Mouse (Mus musculus) adrenal gland, postnatal 10 days (tissue): ENCODE results near the gene Prpf8. TPM values are rescaled to one million over a fixed set of nuclear protein-coding genes. Genes with fewer than 3 reads are reported as not detected.
A peak's percentile ranks its signal among the peaks of the same experiment; 100 is the strongest.
"Not testable (repeated sequence)": the region's sequence is repeated elsewhere in the genome, so short reads cannot be mapped to it uniquely, and the experiment has no call there.

Experiments used
- DNase-seq: peaks from one replicate; pipeline ENCODE4 v3.0.0; 2021; ENCODE audit warnings: mixed read lengths
- long read RNA-seq, 2 experiments: library from polyadenylated mRNA; stranded (forward); transcript quantifications; one replicate each; pipeline ENCODE4 v2.0.0; 2021
- total RNA-seq, 2 experiments: library from RNA; stranded (reverse); gene quantifications; 2 replicates each; pipeline ENCODE4 v1.2.3; 2021

Gene Prpf8
- total RNA-seq: 100 to 1,000 TPM; 112 to 130 TPM
- long read RNA-seq, experiment 1, partial matches to known transcripts: 20 of 22 reads
- long read RNA-seq, experiment 1, other reads (novel, unspliced or antisense): 2 of 22 reads
- long read RNA-seq, experiment 2, full-length matches to known transcripts: 1 of 16 reads
- long read RNA-seq, experiment 2, partial matches to known transcripts: 14 of 16 reads
- long read RNA-seq, experiment 2, other reads (novel, unspliced or antisense): 1 of 16 reads

DNA sequence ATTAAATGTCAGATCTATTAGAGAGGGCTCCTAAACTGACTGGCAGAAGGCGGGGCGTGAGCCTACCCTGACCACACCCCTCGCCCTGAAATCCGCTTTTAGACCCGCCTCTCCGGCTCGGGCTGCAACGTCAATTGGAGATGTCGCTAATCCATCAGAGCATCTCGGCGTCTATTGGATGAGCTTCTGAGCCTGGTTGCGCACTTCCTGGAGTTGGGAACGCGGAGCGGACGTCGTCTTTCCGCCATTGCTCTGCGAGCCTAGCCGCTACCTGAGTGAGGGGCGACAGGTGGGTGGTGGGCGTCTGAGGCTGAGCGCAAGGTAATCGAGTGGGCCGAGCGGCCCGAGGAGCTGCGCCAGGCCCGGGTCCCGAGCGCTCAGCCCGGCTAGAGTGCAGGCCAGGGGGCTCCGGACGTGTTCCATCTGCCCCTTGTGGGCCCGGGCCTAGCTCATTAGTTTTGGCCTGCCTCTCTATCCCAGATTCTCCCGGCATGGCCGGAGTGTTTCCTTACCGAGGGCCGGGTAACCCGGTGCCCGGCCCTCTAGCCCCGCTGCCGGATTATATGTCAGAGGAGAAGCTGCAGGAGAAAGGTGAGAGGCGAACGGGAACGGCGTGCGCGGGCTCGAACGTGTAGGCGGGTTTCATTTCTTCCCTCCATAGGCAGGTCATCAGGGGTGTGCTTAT is at the start of gene Prpf8:
Prpf8 (plus strand) TSS at position 216 of the 685 bp plus-strand sequence.
- peak; percentile 97 for DNase-seq

DNA sequence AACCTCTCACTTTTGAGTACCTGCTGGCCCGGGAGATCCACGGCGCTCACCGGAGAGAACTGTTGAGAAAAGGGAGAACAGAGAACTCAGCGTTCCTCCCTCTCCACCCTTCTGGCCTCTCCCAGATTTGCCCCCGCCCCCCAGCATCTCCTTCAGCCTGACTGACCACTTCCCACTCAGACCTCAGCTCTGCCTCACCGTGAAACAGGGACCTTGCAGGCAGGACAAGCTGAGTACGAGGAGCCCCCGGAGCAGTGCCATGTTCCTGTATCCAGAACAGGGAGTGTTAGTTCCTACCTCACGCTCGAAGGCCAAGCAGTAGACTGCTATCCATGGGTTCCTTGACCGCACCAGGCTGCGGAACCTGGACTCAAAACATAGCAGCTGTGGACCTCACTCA is 48.4 kb upstream of the Prpf8 start:
- DNase-seq: no peak

DNA sequence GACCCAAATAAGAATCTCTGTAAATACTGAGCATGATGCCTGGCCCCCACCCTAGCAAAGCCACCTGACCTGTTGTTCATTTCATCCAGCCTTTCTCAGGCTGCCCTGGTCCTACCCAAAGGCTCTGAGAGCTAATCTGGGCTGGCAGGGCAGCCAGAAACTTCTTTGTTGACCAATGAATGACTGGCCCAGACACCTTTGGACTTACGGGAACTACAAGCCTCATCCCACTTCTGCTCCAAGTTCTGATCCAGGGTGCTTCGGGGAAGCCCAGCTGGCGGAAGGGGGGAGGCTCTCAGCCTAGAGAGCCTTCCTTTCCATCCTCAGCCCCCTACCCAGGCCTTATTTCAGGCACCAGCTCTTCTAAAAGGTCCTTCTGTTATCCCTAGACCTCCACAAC is 47.8 kb upstream of the Prpf8 start:
- DNase-seq: no peak

DNA sequence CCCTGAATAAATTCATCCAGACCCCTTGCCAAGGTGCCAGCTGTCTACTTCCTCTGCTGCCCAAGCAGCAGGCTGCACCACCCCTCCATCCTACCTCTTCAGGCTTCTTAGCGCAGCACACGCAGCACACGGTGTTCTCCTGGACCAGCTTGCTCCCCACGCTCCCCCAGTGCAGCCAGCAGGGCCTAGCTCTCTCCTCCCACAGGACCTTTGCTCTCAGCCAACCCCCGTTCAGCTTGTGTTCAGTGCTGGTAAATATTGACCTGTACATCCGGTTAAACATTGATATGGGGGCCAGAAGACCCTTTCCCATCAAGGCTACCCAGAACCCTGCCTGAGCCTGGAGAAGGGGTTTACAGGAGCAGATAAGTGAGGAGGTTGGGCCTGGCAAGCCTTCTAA is 47.3 kb upstream of the Prpf8 start, which contains the start of gene Serpinf2:
Serpinf2 (minus strand) TSS at position 229 of the 400 bp plus-strand sequence.
- no peak for DNase-seq

DNA sequence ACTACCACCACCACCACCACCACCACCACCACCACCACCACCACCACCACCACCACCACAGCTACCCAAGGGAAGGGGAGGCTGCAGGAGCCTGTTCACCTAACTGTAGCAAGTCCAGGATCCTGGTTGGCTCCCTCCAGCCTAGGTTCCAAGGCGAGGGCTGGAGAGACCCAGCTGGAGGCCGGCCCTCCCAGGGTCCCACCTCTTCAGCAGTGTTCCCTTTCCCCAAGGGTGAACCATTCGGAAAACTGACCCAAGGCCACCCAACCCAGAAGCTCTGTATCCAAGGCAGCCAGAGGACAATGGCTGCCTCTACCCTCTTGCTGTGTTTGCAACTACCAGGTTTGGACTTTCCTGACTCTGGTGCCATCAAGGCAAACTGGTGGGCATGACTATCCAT is 46.7 kb upstream of the Prpf8 start:
- DNase-seq: no peak

DNA sequence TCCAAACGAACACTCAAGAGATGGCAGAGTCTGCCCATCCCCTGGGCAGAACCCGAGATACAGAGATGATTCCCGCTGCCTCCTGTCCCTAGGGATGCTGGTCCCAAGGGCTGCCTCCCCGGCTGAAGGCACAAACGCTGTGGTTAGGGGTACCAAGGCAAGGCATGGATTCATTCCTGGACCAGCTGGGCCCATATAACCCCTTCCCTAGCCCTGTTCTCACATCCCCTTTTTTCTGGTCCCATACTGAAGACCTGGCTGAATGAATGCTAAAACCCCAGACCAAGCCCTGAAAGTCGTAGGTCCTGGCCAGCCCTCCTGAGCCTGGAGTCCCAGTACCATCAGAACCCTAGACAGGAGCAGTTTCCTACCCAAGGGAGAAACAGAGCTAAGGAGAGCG is 45.6 kb upstream of the Prpf8 start:
- no peak for DNase-seq

DNA sequence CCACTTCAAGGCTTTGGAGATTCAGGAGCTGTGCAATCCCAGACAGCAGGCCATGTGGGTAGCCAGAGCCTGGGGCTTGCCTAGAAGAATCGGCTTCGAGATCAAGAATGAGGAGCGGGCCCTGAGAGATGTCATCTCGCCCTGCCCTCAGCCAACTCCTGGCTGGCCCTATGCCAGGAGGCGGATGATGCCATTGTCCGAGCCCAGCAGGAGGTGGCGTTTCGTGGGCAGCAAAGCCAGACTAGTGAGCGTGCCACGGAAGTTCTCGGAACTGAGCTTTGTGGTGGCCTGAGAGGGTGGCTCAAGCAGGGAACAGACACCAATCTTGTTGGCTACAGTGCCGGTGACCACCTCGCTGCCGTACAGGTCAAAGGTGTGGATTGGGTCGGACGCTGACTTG is 45.0 kb upstream of the Prpf8 start:
- no peak for DNase-seq

DNA sequence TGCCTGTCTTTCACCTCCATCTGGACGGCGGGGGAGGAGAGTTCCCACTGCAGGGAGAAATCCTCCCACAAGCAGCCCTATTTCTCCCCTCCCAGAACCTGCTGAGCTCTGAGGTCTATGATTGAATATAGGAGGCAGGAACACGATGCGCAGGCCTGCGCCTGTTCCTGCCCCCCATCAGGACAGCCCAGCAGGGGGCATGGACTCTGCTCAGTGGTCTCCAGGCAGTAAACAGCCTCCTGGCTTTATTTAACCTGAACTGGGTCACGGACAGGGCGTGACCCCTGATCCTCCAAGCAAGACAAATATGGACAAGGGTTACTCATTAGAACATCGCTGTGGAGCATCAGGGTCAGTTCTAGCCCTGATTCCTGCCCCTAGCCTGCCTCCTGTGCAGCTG is 42.9 kb upstream of the Prpf8 start:
- no peak for DNase-seq

DNA sequence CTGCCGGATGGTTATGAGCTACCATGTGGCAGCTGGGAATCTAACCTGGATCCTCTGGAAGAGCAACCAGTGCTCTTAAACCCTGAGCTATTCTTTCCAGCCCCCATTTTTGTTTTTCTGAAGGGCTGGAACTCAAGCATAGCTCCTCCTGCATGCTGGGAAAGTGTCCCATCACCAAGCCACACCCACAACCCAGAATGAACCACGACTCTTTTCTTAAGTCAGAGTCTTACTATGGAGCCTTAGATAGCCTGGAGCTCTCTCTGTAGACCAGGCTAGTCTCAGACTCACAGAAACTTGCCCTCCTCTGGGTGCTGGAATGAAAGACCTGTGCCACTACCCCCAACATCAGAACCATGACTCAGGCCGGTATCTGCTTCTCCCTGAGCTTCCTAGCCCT is 38.0 kb upstream of the Prpf8 start:
- DNase-seq: no peak

DNA sequence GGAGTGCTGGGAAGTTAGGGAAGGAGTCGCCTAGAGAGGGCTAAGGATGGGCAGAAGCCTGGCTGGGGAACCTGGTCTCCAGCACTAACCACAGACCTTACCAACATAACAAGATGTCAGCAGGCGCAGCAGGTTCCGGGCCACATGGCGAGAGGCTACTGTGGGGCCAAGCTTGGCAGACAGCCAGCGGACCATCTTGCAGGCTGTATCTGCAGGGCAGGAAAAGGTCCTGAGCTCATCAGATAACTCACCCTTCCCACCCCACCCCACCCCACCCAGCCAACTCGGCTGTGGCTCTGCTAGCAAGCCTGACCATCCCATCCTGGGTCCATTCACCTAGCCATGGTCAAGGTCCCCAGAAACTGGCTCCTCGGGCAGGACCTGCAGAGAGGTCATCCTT is 36.9 kb upstream of the Prpf8 start:
- DNase-seq: no peak

DNA sequence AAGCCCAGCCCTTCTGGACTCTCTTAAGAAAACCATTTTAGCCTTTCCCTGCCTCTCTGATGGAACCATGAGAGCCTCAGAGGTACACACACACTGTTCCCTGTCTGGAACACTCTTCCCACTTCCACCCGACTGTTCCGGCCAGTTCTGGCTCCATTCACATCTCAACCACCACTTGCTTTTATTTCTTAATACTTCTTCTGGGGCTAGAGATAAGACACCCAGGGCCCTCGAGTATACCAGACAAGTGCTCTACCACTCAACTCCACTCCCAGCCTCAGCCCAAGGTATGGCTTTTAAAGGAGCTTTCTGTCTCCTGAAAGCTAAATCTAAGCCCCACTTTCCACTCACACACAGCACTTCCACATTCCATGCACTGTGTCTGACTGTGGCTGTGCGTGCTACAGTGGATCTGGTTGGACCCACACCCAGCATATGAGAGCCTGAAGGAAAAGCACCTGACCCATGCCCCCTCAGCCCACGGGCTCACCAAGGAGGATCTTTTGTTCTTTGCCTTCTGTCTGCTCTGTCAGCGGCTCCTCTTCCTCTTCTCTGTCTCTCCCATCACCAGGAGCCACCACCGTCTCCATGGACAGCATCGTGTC is 36.2 kb upstream of the Prpf8 start:
- no peak for DNase-seq

DNA sequence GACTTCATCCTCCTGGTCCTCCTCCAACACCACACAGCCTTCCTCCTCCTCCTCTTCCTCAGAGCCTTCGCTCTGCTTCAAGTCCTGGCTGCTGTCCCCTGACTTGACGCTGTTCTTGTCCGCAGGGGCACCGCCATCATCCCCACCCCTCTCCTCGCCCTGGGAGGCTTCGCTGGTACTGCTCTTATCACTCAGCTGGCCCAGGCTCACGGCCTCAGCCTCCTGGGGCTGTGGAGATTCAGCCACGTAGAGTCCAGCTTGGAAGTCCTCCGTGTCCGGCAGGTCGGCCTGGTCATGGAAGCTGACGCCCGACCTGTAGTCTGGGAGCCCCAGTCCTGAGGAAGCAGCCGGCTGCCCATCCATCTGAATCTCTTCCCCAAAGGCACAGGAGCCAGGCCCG is 35.7 kb upstream of the Prpf8 start:
- no peak for DNase-seq

DNA sequence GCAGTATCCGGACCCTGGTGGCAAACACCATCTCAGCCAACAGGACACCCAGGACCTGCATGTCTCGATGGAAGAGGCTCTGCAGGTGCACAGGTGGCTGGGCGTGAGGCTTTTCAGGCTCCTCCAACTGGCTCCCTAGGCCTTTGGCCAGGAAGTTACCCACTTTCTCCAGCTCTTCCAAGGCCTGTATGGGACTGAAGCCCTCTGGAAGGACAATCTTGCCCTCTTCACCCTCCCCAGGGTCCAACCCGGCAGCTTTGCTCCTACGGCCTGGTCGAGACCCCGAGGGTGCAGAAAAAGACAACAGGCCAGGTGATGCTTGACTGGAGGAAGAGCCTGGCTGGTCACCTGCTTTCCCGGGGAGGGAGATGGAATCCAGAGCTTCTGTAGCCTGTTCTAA is 34.5 kb upstream of the Prpf8 start:
- no peak for DNase-seq

DNA sequence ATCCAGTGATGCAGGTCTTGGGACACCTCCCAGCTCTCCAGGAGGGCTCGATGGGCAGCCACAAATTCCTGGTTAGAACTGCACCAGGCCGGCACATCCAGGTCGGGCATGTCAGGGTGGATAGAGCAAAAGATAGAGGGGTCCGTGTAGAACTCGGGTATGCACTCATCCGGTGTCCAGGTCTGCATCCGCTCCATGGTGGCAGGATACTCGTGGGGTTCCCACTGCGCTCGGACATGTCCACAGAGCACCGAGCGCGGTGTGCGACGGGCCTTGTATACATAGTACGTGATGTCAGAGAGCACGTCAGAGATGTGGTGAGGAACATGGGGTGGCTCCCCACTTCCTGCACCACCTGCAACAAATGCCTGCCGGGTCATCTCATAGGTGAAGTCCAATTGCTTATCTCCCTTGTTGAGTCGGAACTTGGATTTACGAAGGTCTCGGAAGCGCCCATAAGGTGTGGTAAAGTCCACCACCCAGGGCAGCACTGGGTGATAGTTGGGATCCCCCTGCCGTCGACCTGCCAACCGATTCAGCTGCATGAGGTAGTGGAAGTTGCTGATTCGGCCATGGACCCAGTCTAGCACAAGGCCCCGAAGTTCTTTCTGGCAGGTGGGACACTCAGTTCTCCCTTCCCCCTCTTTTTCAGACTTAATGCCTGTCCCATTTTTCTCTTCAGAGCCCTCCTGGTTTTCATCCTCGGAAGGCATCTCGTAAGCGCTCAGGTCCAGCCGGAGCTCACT is 33.6 kb upstream of the Prpf8 start:
- no peak for DNase-seq

DNA sequence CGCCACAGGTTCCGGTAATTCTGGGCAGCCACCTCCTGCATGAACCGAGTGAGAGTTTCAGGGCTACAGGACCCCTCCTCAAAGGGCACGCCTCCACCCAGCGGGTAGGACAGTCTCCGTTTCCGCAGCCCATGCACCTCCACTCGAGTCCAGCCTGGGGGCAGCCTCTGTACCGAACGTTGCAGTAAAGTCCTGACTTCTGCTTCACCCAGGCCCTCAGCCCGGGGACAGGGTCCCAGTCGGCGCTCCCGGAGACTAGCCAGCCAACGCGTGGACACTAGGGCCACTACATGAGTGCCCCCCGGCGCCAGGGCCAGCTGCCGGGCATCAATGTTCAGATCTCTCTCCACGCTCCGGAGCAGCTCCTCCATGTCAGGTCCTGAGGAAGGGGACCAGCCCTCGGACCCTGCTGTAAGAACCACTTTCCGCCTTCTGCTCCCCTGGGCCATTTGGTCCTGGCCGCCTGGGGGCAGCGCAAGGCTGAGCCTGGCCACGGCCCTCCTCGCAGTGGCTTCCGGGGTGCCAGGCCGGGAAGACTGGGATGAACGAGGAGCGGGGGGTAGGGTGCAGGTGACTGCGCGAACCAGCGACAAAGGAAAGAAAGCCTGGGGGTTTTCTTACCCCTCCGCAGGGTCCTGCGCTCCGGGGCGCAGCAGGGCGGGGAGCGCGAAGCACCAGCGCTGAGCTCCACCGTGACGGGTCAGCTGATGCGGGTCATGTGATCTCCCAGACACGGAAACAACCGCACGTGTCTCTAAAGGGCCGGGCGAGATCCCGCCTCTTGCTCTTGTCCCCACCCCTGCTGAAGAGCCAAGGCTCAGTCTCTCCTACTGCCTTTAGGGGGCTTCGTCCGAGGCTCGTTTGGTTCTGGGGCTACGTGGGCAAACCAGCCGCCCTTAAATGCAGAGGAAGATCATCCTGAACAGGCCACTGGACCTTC is 32.4 kb upstream of the Prpf8 start, which contains the start of gene Wdr81:
Wdr81 (minus strand) TSS at position 727 of the 940 bp plus-strand sequence.
- DNase-seq: peak; percentile 92

DNA sequence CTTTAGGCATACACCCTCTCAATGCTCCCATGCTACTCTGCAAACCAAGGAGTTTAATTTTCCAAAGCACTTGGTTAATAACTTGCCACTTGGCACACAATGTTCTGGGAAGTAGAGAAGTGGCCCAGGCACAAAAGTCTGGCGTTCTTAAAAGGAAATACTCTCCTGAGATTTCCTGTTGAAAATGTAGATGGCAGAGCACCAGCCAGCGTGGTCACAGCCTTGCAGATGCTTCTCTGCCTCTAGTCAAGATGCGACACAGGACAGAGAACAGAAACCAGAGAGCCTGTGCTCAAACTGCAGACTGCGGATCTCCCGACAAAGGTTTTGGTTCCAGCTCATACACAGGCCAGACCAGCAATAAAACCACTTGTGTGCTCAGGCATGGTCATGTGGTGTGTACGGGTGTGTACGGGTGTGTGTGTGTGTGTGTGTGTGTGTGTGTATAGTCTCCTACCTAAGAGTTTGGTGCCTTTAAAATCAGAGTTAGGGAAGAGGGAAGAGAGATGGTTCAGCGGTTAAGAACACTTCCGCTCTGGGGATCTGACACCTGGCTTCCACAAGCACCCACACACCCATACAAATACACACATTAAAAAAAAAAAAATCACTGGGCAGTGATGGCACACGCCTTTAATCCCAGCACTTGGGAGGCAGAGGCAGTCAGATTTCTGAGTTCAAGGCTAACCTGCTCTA is 31.4 kb upstream of the Prpf8 start:
- DNase-seq: peak; percentile 29

DNA sequence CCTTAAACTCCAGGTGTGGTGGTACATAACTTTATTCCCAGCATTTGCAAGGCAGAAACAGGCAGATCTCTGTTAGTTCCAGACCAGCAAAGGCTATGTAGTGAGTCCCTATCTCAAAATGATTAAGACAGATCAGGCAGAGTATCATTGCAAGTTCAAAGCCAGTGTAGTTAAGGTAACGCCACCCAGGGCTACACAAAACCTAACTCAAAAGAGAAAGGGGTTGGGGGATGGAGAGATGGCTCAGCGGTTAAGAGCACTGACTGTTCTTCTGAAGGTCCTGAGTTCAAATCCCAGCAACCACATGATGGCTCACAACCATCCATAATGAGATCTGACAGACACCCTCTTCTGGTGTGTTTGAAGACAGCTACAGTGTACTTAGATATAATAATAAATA is 30.6 kb upstream of the Prpf8 start:
- not testable (repeated sequence) for DNase-seq

DNA sequence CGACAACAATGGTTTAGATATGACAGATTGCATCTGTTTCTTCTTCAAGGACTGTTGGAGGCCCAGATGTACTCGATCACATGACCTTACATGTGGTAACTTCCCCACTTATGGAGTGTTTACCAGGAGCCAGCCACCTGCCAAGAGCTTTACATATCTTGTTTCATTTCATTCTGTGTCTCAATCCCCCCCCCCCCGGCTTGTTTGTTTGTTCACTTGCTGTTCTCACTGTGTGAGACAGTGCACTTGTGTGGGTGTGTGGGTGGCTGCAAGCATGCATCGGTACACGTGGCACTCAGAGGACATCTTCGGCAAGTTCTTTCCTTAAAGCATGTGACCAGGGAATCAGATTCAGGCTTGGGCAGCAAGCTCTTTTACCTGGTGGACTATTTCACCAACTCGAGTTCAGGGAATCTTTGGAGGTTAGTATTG is 30.2 kb upstream of the Prpf8 start:
- no peak for DNase-seq

DNA sequence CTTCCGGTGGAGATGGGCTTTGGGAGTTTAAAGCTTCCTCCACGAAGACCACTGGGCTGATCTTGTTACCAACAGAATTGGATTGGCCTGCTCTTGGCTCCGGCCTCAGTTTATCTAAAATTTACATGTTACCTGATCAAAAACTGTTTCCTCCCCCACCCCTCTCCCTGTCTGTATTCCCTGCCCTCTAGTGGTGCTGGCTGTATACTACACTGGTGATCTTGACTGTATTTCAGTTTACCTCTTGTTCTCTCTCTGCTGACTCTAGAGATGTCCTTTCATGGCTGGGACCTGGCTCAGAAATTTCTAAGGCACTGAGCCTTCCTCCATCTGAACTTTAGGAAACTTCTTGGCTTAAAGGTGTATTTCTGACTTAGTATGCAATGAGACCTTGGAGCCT is 28.4 kb upstream of the Prpf8 start:
- peak; percentile 43 for DNase-seq

DNA sequence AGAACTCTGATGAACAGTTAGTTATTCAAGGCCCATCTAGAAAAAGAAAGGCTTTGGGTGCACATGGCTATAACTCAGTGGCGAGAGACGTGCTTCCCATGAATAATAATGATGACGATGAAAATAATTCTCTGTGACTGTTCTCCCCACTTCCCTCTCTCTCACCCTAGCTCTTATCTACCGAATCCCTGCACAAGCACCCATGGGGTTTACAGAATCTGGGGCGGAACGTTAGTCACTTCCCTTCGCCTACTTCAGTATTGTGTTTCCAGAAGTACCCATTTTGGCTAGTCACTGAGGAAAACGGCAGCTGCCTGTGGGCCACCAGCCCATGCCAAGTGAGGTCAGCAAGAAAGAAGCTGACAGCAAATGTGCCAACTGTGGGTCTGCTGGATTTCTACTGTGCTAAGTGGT is 28.0 kb upstream of the Prpf8 start:
- peak; percentile 44 for DNase-seq

DNA sequence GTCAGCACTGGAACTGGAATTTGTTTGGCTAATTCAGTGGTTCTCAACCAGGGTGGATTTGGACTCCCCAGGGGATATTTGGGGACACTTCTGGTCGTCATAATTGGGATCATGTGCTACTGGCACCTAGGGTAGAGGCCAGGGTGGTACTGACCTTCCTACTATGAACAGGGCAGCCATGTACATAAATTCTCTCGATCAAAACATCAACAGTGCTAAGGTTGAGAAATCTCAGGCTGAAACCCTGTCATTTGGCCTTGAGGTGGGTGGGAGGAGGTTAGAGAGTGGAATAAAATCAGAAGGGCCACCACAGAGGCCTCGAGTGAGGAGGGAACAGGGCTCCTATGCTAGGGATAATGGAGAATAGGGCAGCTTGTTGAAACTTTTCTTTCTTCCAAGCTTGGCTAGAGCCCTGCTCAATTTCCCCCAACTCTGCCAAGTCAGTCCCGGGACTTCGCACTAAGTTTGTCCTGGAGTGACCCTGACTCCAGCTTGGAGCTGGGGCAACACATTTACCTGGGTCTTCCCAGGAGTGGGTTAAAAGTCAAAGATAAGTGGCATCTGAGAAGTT is 27.4 kb upstream of the Prpf8 start:
- DNase-seq: peak; percentile 62
